Mouse (Mus musculus) C2C12 (cell line): ENCODE results near the gene Nepro. TPM values are rescaled to one million over a fixed set of nuclear protein-coding genes. Genes with fewer than 3 reads are reported as not detected.

Source experiments
- H3K27me3 ChIP-seq: one replicate; pipeline ENCODE4 v1.6.1; 2011; ENCODE audit not compliant: control insufficient read depth, insufficient read depth, insufficient read length
- H3K36me3 ChIP-seq: one replicate; pipeline ENCODE4 v1.6.1; 2011; ENCODE audit not compliant: control insufficient read depth, insufficient read depth
- H3K4me3 ChIP-seq: one replicate; pipeline ENCODE4 v1.5.1; 2011; ENCODE audit warnings: mild to moderate bottlenecking, control low read depth; ENCODE audit not compliant: poor library complexity, insufficient read depth, severe bottlenecking
- H3K79me2 ChIP-seq: one replicate; pipeline ENCODE4 v1.6.1; 2011; ENCODE audit not compliant: control insufficient read depth, insufficient read depth
- H3K79me3 ChIP-seq: one replicate; pipeline ENCODE4 v1.6.1; 2011; ENCODE audit warnings: low read depth, control low read depth
- H3ac ChIP-seq: one replicate; pipeline ENCODE3; 2011; ENCODE audit warnings: low read depth; ENCODE audit not compliant: control insufficient read depth, insufficient read length
- CEBPB ChIP-seq: IDR thresholded peaks from one replicate; pipeline ENCODE4 v1.6.1; 2011; ENCODE audit warnings: low read depth, mild to moderate bottlenecking, control low read depth, moderate library complexity
- CTCF ChIP-seq: IDR thresholded peaks from one replicate; pipeline ENCODE4 v1.5.1; 2011; ENCODE audit not compliant: control insufficient read depth, insufficient read depth, insufficient read length
- FOSL1 ChIP-seq: IDR thresholded peaks from one replicate; pipeline ENCODE4 v1.8.0; 2011; ENCODE audit warnings: mild to moderate bottlenecking, low read length; ENCODE audit not compliant: poor library complexity, insufficient read depth, severe bottlenecking
- MAX ChIP-seq: IDR thresholded peaks from one replicate; pipeline ENCODE4 v1.6.1; 2011; ENCODE audit warnings: mild to moderate bottlenecking, control low read depth
- MYOD1 ChIP-seq: IDR thresholded peaks from one replicate; pipeline ENCODE4 v1.6.1; 2011; ENCODE audit warnings: low read depth; ENCODE audit not compliant: control insufficient read depth, insufficient read length
- MYOG ChIP-seq: IDR thresholded peaks from one replicate; pipeline ENCODE4 v1.6.1; 2011; ENCODE audit not compliant: control insufficient read depth, insufficient read length; ENCODE audit errors: extremely low read depth
- USF1 ChIP-seq: IDR thresholded peaks from one replicate; pipeline ENCODE4 v1.6.1; 2011; ENCODE audit warnings: low read depth, mild to moderate bottlenecking, control low read depth, moderate library complexity
- polyA plus RNA-seq: library from polyadenylated mRNA; unstranded; fragments of >200 nt; fragmentation: generic; extraction: Trizol; gene quantifications from one replicate; pipeline ENCODE4 v1.2.1, GENCODE M21; 2012; ENCODE audit warnings: missing spikeins

Nepro gene
- polyA plus RNA-seq, 1 experiment = 11.0 TPM

DNA sequence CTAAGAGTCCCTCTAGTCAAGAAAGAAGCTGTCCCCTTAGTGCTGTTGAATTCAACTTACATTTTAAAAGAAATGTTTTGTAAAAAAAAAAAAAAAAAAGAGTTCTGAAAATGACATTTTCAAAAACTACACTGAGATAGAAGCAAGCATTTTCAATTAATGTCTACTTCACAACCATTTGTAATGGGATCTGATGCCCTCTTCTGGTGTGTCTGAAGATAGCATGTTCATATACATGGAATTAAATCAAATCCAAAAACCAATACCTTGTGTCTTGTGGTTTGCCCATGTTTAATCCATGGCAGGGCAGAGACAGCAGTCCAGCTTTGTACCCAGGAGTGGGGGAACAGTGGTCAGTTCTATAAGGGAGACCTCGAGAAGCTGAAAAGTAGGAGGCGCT lies 6.3 kb upstream of the Nepro start:
- Histone ChIP-seq H3K4me3 (no peak overlapping the region), H3ac (no peak overlapping the region), H3K27me3 (no peaks in the 10 kb centered on the region), H3K79me3 (peaks cover 1% of the 10 kb centered on the region), H3K36me3 (peaks cover 4% of the 10 kb centered on the region), H3K79me2 (peaks cover 3% of the 10 kb centered on the region)
- TF ChIP-seq USF1 (no peak), CEBPB (no peak), MAX (no peak), MYOD1 (no peak), CTCF (no peak), FOSL1 (no peak), MYOG (no peak)

DNA sequence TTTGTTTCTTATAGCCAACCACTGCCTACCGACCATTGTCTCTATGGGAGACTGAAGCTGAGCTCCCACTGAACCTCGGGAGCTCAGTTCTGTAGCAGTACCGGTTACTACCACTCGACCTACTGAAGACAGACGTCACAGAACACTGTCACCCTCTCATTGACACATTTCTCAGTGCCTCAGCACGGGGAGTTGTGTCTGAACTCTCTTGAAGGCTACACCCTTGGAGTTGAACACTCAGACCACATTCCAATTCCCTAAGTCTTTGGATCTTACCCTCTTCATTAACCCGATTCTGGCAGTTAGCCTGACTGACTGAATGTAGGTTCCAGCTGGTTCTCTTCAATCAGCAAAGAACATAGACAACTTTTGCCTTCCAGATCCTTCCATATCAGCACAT lies 4.8 kb upstream of the Nepro start:
- Histone ChIP-seq H3K27me3 (no peaks in the 10 kb centered on the region), H3K79me2 (peaks cover 14% of the 10 kb centered on the region), H3K79me3 (peaks cover 6% of the 10 kb centered on the region), H3K4me3 (no peak overlapping the region), H3ac (no peak overlapping the region), H3K36me3 (peaks cover 4% of the 10 kb centered on the region)
- TF ChIP-seq MAX = no peak
- TF ChIP-seq MYOD1 = no peak
- TF ChIP-seq CTCF = no peak
- TF ChIP-seq FOSL1 = no peak
- TF ChIP-seq CEBPB = no peak
- TF ChIP-seq USF1 = no peak
- no peak for TF ChIP-seq MYOG

DNA sequence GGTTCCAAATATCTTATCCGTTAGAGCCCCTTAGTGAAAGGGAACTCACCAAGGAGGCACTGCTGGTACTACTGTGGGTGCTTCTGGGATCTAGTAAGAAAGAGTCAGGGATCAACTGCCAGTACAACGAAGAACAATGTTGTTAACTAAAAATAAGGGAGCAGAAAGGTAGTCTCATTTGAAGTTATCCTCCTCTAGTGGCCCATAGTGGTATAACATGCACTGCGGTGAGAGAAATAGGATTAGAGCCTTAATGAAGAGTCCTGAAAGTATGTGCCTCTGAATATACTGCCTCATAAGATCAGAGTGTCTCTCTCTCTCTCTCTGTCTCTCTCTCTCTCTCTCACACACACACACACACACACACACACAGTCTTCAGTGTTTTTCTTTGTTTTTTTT lies 3.6 kb upstream of the Nepro start:
- peaks cover 25% of the 10 kb centered on the region for H3K79me2 ChIP-seq
- H3K36me3 ChIP-seq = peaks cover 4% of the 10 kb centered on the region
- peaks cover 17% of the 10 kb centered on the region for H3K79me3 ChIP-seq
- H3K4me3 ChIP-seq = no peak overlapping the region
- H3ac ChIP-seq = no peak overlapping the region
- TF ChIP-seq MAX (no peak), USF1 (no peak), CTCF (no peak), MYOG (no peak), CEBPB (no peak), FOSL1 (no peak), MYOD1 (no peak)
- no peaks in the 10 kb centered on the region for H3K27me3 ChIP-seq

DNA sequence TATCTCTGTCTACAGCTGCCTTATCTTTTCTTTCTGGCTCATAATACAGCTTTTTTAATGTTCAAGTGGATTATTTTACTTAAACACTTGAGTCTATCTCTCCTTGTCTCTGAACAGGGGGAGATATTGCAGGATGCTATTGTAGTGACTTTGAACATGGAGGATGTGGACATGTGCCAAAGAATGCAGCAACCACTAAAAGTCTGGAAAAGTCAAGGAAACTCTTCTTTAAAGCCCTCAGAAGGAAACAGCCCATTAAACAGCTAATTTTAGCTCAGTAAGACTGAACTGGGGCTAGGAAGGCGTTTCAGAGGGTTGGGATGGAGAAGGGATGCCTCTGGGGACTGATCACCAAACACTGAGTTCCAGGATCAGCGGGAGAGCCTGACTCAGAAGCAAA lies 1.4 kb upstream of the Nepro start:
- H3K4me3 ChIP-seq = no peak overlapping the region
- H3K79me2 ChIP-seq = peaks cover 47% of the 10 kb centered on the region
- no peak for TF ChIP-seq MAX
- no peak for TF ChIP-seq MYOD1
- peaks cover 14% of the 10 kb centered on the region for H3K36me3 ChIP-seq
- H3K27me3 ChIP-seq = no peaks in the 10 kb centered on the region
- no peak overlapping the region for H3ac ChIP-seq
- peaks cover 37% of the 10 kb centered on the region for H3K79me3 ChIP-seq

DNA sequence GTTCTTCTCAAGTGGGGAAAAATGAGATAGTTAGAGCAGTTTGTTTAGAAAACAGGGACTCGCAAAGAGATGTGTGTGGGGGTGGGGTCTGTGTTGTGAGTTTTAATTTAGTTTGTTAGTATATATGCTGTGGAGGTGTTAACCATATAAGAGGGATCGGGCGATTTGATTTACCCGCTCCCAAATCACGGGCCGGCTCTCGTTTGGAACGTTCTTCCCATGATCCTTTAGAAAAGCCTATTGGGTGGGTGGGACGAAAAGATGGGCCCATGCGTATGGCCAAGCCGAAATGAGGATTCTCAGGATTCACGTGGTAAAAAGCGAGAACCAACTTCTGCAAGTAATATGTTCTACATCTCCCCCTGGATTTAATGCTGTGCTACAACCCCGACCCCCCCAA lies 746 bp downstream of the Nepro start:
- Histone ChIP-seq H3K36me3 (peaks cover 31% of the 10 kb centered on the region), H3K27me3 (no peaks in the 10 kb centered on the region), H3K79me3 (peaks cover 54% of the 10 kb centered on the region), H3K79me2 (peaks cover 67% of the 10 kb centered on the region), H3ac (peak overlapping the region; percentile 98), H3K4me3 (peak overlapping the region; percentile 65)
- TF ChIP-seq USF1 = no peak

DNA sequence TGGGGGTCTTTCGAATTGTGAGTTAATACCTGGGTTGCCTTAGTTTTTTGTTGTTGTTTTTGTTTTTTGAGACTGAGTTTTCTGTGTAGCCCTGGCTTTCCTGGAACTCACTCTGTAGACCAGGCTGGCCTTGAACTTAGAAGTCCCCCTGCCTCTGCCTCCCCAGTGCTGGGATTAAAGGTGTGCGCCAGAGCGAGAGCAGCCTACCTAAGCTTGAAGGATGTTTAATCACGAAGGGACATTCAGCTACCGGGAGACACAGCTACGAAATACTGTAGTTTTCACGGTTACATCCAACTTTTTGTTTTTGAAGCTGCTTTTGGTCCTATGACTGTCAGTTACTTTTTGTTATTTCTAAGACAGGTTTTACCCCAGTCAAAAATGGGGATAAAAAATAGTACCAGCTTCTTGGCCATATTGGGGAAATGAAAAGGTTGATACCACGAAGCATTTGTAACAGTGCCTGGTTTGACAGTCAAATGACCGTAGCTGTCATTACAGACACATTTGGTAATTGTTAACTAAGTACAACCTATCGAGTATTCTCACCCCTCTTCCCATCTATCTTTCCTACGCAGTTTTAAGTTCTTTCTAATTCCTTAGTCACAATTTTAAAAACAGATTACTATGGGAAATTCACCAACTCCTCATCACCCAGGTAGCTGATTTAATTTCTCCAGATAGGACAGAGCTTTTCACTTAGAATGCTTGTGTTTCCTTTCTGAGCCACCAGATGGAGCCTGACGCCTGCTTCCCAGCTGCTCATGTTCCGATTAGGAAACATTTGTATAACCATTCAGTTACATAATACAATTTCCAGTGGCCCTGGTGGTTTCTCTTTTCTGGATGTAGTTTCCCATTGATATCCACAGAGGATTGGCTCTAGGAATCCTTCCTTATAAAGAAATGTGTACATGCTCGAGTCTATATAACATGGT lies 1.5 kb downstream of the Nepro start:
- TF ChIP-seq MYOG = no peak
- TF ChIP-seq MAX = no peak
- no peak for TF ChIP-seq FOSL1
- no peak for TF ChIP-seq USF1
- peak; percentile 45 for TF ChIP-seq CEBPB
- H3K79me3 ChIP-seq = peaks cover 54% of the 10 kb centered on the region
- peak overlapping the region; percentile 21 for H3ac ChIP-seq
- H3K79me2 ChIP-seq = peaks cover 67% of the 10 kb centered on the region
- peaks cover 38% of the 10 kb centered on the region for H3K36me3 ChIP-seq
- H3K27me3 ChIP-seq = no peaks in the 10 kb centered on the region
- peak overlapping the region; percentile 65 for H3K4me3 ChIP-seq
